Mouse (Mus musculus) olfactory bulb, adult 2 months (tissue): Measurements from ENCODE around the gene Scly.

Experiments used
- CTCF ChIP-seq: fragments of 200-500 bp; IDR thresholded peaks from 2 replicates; pipeline ENCODE4 v1.5.1; 2012; ENCODE audit warnings: low read depth, mild to moderate bottlenecking, low read length, moderate library complexity; ENCODE audit not compliant: insufficient read depth
- POLR2A ChIP-seq: fragments of 200-500 bp; IDR thresholded peaks from 2 replicates; pipeline ENCODE4 v1.6.1; 2012; ENCODE audit warnings: mild to moderate bottlenecking, low read depth, low read length, moderate library complexity; ENCODE audit not compliant: insufficient read depth

GRCm38 (mm10) chr1:91250415-91251147, 47.6 kb upstream of the Scly start:
- TF ChIP-seq CTCF (no peak), POLR2A (no peak)
